Mouse (Mus musculus): ENCODE measurements at regions not wholly inside any gene's neighbourhood (a gene's known extent, or its start where the extent isn't known, plus 50 kb on each side); places are given as distances from the start of the nearest gene placed in this dataset.

DNA sequence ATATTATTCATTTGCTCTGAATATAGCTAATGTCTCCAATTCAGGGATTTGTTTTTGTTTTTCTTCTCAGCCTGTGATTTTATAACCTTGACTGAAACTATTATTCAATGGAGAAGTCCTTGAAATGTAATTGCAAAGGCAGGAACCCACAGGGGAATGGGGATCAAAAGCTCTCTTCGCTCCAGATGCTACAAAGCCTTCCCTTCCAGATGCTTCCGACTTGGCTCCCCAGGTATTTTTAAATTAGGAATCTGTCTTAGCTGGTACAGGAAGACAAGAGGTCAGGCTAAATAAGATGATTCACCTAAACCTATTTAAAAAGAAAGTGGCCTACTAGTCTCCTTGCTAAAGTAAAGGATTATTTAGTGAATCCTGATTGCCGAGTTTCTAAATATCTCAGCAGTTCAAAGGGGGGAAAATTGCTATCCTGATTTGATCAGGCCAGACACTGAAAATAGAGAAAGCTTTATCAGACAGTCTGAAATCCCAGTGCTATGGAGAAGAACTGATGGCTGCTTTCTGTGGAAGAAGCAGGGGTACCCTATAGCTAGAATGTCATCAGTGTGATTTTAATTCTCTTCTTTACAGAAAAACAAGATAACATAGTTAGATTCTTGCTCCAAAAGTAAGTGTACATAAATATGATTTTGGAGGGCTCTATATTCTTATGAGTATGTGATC lies 1896.2 kb upstream of the Pcdh20 start:
- TF ChIP-seq CTCF (IDR thresholded peaks at IDR 0.05; ENCODE audit: extremely low read depth, insufficient read depth, low read length) (no peak), POLR2A (IDR thresholded peaks at IDR 0.05; ENCODE audit: extremely low read depth, insufficient read depth, low read length) (no peak)

All from cortical plate, adult 2 months (tissue).